Mouse (Mus musculus) thymus, adult 2 months (tissue): ENCODE results near the gene Slc10a1.

Experiments used
- CTCF ChIP-seq: fragments of 200-500 bp; IDR thresholded peaks from 2 replicates; pipeline ENCODE4 v1.5.1; 2012; ENCODE audit warnings: mild to moderate bottlenecking, control low read depth, low read length, moderate library complexity, borderline replicate concordance; ENCODE audit not compliant: control insufficient read depth, poor library complexity, insufficient read depth; ENCODE audit errors: extremely low read depth
- POLR2A ChIP-seq: fragments of 200-500 bp; IDR thresholded peaks from 2 replicates; pipeline ENCODE4 v1.6.1; 2012; ENCODE audit warnings: mild to moderate bottlenecking, low read length, control low read depth, moderate library complexity; ENCODE audit not compliant: control insufficient read depth, poor library complexity, insufficient read depth; ENCODE audit errors: extremely low read depth

DNA sequence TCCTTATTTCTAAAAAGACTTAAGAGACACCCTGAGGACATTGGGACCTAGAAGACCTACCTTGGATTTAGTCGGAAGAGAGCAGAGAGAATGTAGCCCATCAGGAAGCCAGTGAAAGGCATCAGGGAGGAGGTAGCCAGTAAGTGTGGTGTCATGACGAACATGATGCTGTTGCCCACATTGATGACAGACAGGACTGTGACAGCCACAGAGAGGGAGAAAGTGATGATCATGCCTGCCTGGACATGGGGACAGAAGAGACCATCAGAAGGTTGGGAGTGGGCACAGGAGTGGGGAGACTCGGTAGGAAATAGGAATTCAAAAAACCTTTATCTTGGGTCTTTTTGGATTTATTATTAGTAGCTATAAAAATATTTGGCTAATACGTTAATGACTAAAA is 10.5 kb downstream of the Slc10a1 start:
- no peak for TF ChIP-seq CTCF
- no peak for TF ChIP-seq POLR2A
